Mouse (Mus musculus): ENCODE results near the gene Gpc5.

Gene Gpc5

GRCm38 (mm10) chr14:115500794-115501193, 408.8 kb downstream of the Gpc5 start:
- no peak for DNase-seq (ENCODE audit: low spot score)

DNA sequence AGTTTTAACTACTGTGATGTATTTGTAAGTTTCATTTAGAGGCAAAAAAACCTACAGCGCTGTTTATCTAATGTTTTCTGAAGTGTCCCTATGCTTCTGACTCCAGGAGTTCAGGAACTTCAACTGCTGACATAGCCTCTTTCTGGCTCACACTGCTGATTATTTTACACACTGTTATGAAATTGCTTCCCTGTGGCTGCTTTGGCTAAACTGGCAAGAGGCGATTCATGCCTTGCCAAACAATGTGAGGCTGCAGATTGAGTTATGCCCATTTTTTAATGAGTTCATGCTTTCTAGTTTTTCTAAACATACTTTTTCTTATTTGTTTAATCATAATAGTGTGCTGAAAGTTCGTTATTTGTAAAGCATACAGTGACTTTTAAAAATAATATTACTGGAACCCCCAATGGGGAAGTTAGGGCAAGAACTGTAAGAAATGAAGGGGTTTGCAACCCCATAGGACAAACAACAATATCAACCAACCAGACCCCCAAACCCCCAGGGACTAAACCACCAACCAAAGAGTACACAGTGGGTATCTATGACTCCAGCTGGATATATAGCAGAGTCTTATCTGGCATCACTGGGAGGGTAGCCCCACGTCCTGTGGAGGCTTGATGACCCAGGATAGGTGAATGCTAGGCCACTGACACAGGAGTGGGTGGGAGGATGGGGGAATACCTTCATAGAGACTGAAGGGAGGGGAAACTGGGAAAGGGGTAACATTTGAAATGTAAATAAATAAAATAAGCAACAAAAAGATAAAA, 454.7 kb downstream of the Gpc5 start:
- DNase-seq (ENCODE audit: low spot score) = no peak

DNA sequence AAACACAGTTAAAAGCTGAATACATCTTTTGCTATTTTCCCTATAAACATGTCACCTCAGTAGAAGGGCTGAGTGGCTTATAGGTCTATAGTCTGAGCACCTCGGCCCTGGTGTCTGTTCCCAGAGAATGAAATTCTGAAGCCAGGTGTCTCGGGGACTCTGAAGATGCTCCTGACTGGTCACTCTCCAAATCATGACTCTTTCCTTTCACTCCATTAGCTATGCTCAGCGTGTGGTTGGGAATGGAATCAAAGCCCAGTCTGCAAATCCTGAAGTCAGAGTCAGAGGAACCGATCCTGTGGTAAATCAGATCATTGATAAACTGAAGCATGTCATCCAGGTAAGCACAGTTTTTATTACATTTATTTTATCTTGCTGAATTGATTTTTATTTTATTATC, 460.0 kb downstream of the Gpc5 start:
- no peak for DNase-seq (ENCODE audit: low spot score)

DNA sequence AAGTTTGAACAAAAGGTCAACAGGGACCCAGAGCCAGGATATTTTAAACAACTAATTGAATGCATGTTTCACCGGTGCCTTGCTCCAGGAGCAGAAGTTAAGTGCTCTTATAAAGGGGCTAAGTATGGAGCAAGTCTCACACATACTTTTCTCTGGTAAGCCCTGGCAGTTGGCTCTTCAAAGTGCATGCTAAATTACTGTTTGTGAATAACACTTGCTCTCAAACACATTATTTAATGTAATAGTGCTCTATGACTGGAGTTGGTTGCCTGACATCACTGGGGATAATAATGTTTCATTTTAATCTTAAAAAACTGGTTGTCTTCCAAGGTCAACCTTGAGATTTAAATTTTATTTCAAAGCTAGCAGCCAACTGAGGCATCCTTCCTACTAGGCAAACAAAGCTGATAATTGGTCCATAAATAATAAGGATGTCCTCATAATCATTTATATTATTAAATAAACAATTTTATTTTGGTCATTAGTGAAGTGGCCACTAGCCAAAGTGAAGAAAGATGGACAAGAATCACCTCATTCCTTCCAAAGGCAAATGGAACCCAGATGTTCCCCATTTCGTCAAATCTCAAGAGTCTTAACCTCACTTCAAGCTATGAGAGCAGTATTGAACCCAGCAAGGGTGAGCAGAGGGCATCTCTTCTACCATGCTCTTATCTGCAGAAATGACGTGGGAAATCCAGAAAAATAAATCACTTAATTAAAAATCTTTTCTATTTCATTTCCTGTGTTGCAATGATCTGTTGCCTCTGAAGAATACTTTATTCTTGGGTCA, 488.6 kb downstream of the Gpc5 start:
- DNase-seq (ENCODE audit: low spot score) = no peak

DNA sequence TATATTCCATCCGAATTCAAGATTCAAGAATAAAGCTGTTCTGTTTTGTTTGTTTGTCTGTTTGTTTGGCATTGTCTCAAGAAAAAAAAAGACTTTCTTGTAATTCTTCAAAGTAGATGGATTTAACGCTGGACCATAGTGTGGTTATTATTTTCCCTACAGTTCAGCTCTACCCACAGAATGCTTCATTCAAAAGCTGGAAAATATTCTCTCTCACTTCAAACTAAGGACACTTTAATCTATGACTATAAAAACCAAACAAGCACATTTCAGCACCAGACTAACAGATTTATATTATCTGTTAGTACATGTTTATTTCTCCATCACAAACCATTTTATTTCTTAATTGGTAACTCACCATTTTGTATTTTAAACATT, 489.2 kb downstream of the Gpc5 start:
- no peak for DNase-seq (ENCODE audit: low spot score)

DNA sequence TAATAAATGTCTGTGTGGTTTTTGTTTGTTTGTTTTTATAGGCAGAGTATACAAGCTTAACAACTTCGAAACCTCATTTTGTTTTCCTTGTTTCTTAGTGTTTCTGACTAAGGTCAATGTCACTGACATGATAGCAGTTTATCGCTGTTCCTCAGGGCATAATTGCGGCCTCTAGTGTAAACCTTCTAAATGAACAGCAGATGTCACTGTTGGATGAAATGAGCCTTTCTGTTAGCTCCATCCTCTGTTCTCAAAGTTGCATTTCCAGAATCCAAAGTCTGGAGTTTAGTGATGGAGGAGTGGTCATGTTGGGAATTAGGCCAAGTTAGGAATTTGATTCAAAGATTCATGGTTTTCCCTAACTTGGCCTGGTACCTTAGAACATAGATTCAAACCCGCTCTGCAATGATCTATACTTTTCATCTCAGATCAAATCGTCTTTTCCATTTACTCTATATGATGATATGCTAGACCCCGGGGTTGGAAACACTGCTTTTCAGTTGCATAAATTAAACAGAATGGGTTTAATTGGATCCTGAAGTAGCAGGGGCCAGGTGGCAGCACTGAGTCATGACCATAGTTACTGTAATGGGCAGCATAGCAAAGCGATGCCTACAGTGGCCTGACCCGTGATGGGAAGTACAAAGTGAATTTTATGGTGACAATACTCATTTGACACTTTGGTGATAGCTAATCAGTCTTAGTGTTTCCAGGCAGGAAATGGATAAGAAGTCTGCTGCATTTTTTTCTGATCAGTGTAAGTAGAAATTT, 508.4 kb downstream of the Gpc5 start:
- no peak for DNase-seq (ENCODE audit: low spot score)

DNA sequence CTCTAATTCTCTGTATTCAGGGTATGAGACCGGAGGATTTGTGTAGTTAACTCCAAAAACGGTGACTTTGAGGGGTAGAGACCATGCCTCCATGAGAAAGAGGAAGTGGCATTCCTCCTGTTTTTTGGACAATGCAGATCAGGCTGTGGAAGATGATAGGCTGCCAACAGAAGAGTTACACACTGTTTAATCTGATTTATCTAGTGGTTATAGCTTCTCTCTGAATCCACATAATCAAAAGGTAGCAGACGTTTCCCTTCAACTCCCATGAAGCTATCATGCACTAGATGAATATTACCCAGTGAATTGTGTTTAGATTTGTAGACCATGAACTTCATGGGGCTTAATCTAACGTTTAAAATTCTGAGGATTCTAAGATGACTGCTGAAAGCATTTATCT, 522.1 kb downstream of the Gpc5 start:
- no peak for DNase-seq (ENCODE audit: low spot score)

DNA sequence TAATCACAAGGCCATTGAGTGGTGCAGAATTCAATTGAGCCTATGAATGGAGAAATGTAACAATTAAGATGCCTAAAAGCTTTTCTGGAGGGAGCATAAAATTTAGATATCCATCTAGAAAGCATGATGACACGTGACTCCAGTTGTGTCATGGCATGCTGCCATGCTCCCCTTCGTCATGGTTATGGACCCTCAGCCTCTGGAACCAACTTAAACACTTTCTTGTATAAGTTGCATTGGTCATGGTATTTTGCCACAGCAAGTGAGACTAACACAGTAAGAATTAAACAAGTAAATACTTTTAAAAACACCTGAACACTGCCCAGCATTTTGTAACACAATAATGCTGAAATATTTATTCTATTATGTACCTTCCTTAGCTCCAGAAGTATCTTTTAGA, 524.3 kb downstream of the Gpc5 start:
- no peak for DNase-seq (ENCODE audit: low spot score)

DNA sequence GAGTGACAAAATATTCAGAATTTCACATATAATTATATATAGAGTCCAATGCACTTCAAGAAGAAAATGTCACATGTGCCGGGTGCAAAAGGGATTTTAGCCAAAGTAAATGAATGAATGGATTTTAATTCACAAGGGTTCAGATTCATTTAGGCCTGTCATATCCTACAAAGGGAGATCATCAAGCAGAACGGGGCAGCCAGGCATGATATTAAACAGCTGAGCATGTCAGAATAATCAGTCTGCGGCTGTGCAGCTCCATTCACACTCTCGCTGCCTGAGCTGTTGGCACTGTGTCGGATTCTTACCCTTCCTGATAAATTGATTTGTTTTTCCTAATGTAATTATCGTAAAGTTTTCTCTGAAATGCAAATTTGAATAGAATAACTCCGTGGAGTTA, 524.8 kb downstream of the Gpc5 start:
- no peak for DNase-seq (ENCODE audit: low spot score)

DNA sequence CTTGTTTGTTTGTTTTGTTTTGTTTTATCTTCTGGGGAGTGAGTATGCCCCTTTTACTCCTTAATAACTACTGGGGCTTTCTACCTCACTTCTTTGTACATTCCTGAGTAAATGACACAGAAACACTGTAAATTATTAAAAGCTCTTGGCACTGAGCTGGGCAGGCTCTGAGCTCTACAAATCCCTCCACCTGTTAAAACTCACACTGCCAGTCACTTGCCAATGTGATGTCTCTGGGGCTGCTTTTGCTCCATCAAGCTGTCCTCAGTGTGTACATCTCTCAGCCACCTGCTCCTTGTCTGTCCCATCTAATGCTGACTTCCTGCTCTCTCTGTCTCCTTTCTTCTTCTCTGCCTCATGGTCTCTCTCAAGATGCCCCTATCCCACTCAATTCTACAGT, 528.5 kb downstream of the Gpc5 start:
- no peak for DNase-seq (ENCODE audit: low spot score)

GRCm38 (mm10) chr14:115631160-115631898, 539.3 kb downstream of the Gpc5 start:
- DNase-seq (ENCODE audit: low spot score) = no peak

DNA sequence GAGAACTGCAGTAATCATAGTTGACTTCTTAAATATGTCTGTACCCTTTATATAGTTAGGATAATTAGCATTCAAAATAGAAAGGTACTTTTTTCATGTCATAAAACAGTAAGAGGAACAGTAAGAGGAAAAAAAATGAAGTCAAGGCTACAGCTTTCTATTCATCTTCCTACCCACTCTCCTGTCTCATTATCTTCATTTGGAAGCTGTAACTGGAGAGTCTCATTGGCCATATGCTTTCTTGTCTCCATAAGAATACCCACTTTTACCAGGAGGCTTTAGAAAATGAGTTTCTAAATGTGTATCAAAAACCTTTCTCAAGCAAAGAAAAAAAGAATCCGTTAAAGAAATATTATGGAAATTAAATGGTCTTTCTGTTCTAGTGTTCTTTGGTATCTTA, 541.3 kb downstream of the Gpc5 start:
- no peak for DNase-seq (ENCODE audit: low spot score)

GRCm38 (mm10) chr14:115679875-115680274, 587.9 kb downstream of the Gpc5 start:
- no peak for DNase-seq (ENCODE audit: low spot score)

GRCm38 (mm10) chr14:115746013-115746412, 654.0 kb downstream of the Gpc5 start:
- no peak for DNase-seq (ENCODE audit: low spot score)

DNA sequence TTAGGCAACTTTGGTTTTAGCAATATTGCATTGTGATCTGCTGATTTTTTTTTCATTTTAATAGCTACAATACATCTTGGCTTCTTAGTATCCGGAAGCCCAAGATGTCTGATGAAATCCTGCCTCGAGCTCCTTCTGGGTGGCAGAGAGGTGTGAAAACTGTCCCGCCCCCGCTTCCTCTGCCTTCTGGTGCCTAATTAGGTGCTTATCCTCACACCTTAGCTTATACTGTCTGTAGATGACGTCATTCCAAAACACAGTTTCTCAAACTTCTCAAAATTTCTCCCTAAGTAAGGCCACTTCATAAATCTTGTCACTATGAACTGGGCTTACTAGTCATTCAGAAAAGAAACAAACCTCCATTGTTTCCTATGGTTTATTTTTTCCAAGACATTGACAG, 668.2 kb downstream of the Gpc5 start:
- DNase-seq (ENCODE audit: low spot score) = no peak

DNA sequence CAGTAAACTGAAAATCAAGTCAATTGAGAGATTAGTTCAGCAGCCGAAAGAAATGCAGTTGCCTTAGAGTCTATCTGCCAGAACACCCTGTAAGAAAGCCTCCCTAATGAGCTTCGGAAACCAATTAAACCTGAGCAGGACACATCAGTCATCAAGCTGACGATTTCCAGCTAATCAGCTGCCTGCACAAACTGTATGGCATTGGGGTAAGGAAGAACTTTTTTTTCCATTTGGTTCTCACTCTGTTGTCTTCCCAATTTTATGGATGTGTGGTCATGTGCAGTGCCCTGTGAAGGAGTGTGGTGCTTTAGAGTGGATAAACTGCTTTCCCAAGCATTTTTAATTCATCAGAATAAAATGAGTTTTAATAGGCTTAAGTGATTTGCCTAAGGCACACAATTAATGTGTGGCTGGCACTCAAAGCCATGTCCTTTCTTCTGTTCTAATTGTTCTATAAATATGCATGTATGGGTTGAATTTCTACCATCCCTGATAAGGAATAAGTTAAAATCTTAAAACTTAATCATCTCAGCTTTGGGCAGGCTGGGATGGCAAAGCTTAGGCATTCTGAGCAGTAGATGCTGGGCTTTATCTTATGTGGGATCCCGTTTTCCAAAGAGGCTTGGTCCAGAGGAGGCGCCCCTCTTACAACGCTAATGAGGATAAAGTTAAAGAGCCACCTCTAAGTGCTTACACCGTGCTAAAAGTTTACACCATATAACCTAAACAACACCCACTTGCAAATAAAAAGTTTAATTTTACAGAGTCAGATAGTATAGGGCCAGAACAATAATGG, 687.6 kb downstream of the Gpc5 start:
- no peak for DNase-seq (ENCODE audit: low spot score)

- no peak for DNase-seq (ENCODE audit: low spot score)
Observed at GRCm38 (mm10) chr14:115804751-115805150, 712.7 kb downstream of the Gpc5 start.

DNA sequence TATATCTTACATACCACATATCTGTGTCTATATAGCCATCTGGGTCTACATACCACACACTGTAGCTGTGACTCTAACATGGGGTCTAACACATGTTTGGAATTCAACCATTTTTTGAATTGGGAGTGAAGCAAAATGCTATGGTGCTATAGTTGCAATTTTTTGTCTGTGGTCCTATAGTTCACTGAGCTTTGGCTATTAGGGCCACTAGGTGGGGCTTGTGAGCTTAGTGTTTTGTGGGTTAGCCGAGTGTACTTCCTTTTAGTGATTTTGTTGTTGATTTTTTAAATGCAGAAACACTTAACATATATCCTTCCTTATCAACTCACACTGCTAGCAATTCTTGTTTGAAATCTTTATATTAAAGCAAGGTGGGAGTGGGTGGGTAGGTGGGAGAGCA, 727.0 kb downstream of the Gpc5 start:
- peak; percentile 9 for DNase-seq (ENCODE audit: low spot score)

DNA sequence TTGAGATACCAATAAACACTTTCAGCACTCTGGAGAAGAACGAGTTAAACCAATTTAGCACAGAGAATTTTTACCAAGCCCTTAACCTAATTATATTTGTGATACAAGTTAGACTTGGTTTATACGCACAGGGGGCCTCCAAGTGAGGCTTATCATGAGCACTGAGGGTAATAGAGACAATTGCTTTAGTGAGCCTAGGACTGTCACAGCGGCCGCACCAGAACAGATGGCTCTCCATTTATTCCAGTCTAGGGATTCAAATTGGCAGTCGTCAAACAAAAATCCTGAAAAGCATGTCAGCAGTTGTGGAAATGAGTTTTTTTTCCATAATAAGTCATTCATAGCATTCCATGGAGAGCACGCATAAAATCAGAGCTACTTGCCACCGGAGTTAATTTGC, 729.6 kb downstream of the Gpc5 start:
- no peak for DNase-seq (ENCODE audit: low spot score)

- DNase-seq (ENCODE audit: low spot score) = no peak
Observed at GRCm38 (mm10) chr14:115830485-115830884, 738.5 kb downstream of the Gpc5 start.

GRCm38 (mm10) chr14:115831219-115831755, 739.3 kb downstream of the Gpc5 start:
- DNase-seq (ENCODE audit: low spot score) = peak; percentile 37

All from c-Kit-positive CD71-positive TER-119-positive erythroid progenitor cells, embryonic 14.5 days (primary cell).